Mouse (Mus musculus): ENCODE data around the gene Cdh1. TPM values are rescaled to one million over a fixed set of nuclear protein-coding genes. Genes with fewer than 3 reads are reported as not detected.

Gene Cdh1
- total RNA-seq (2014; rRNA removed) = 5.6 and 6.7 TPM in 2 replicates
- 6.6 and 6.7 TPM in 2 replicates for polyA plus RNA-seq (2015; fragmentation: Nextera tagmentation; extraction: Ambion mirVana)

DNA sequence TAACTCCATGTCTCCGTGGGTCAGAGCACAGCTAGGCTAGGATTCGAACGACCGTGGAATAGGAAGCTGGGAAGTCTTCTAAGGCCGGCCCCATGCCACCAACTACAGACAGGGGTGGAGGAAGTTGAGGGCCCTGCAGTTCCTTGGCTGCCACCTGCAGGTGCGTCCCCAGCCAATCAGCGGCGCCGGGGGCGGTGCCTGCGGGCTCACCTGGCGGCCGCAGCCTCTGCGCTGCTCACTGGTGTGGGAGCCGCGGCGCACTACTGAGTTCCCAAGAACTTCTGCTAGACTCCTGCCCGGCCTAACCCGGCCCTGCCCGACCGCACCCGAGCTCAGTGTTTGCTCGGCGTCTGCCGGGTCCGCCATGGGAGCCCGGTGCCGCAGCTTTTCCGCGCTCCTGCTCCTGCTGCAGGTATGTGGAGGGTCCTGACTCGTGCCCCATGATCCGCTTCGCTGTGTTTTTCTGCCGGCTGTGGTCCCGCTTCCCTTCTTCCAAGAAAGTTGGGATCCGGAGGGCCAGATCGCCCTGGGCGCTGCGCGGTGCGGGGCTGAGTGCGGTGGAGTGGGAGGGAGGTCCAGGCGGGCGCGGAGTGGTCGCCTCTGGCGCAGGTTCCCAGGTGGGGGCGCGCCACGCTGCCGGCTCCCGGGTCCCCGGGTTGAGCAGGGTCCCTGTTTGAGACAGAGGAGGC, at the start of gene Cdh1:
Gene Cdh1, plus strand, starts transcription at position 221 of the 689 bp plus-strand sequence.
- Histone ChIP-seq H3K9ac (replicated peaks; ENCODE audit: low read length) (peak within 1 kb of the TSS; percentile 33), H3K9me3 (ENCODE audit: low read length) (no peaks in the 10 kb centered on the region), H3K4me2 (ENCODE audit: low read depth, low read length) (peak within 1 kb of the TSS; percentile 90), H3K4me1 (ENCODE audit: insufficient read depth, low read length) (0 out of 2 replicates have a peak, but pooled peaks cover 11% of the 10 kb centered on the region), H3K27me3 (ENCODE audit: insufficient read depth, low read length) (peaks cover 33% of the 10 kb centered on the region), H3K27ac (no peak within 1 kb of the TSS), H3K36me3 (ENCODE audit: insufficient read depth, low read length) (no peaks in the 10 kb centered on the region), H3K4me3 (ENCODE audit: low read length) (peak within 1 kb of the TSS; percentile 54)
- peak; percentile 55 for DNase-seq (ENCODE audit: low spot score)
- TF ChIP-seq CTCF (IDR thresholded peaks at IDR 0.05; ENCODE audit: low read depth) = 0 out of 2 replicates have a peak, but pooled peaks have one; percentile 11
- WGBS = under 1% methylated on average over 49 of the region's 53 CpGs
- peak; percentile 69 for ATAC-seq

DNA sequence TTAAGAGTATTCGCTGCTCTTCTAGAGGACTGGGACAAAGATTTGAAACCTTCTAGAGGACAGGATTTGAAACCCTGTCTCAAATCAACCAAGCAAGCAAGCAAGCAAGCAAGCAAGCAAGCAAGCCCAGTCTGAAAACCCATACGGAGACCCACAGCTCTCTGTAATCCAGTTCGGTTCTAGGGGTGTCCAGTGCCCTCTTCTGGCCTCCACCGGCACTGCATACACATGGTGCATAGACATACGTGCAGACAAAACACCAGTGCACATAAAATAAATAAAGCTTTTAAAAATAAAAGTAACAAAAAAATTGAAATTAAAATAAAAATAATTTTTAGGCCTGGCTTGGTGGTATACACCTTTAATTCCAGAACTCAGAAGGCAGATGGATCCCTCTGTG, 49.1 kb upstream of the Cdh1 start:
- Histone ChIP-seq H3K36me3 (ENCODE audit: insufficient read depth, low read length) (no peaks in the 10 kb centered on the region), H3K9ac (replicated peaks; ENCODE audit: low read length) (no peak overlapping the region), H3K27ac (no peak overlapping the region), H3K4me3 (ENCODE audit: low read length) (no peak overlapping the region), H3K4me2 (ENCODE audit: low read depth, low read length) (no peak overlapping the region), H3K4me1 (ENCODE audit: insufficient read depth, low read length) (no peaks in the 10 kb centered on the region), H3K9me3 (ENCODE audit: low read length) (peaks cover 6% of the 10 kb centered on the region), H3K27me3 (ENCODE audit: insufficient read depth, low read length) (no peaks in the 10 kb centered on the region)
- no peak for DNase-seq (ENCODE audit: low spot score)
- no peak for TF ChIP-seq CTCF (IDR thresholded peaks at IDR 0.05; ENCODE audit: low read depth)
- WGBS = 96% methylated on average over 5 of the region's 5 CpGs
- no peak for ATAC-seq

DNA sequence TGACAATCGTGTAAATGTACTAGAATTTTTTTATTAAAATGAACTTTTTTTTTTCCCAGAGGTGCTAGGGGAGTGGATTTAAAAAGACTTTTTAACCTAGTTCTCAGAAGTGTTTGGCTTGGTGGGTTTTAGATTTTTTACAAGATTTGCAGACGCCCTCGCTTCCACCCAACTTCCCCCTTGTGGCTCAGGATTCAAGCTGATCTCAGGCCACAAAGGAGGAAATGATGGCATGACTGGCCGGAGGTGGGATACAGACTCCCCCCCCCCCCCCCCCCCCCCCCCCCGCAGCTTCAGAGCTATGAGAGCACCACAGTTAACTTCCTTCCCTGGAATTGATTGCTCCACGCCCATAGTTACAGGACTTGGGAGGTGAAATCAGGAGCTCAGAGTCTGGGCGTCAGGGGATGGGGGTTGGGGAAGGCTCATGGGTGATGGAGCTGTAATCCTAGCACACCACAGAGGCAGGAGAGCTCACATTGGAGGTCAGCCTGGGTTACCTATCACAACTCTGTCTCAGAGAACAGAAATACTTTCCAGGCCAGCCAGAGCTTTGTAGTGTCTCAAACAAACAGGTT, 47.0 kb upstream of the Cdh1 start:
- Histone ChIP-seq H3K9me3 (ENCODE audit: low read length) (peaks cover 6% of the 10 kb centered on the region), H3K4me2 (ENCODE audit: low read depth, low read length) (no peak overlapping the region), H3K4me1 (ENCODE audit: insufficient read depth, low read length) (no peaks in the 10 kb centered on the region), H3K9ac (replicated peaks; ENCODE audit: low read length) (no peak overlapping the region), H3K27ac (no peak overlapping the region), H3K36me3 (ENCODE audit: insufficient read depth, low read length) (no peaks in the 10 kb centered on the region), H3K4me3 (ENCODE audit: low read length) (no peak overlapping the region), H3K27me3 (ENCODE audit: insufficient read depth, low read length) (no peaks in the 10 kb centered on the region)
- DNase-seq (ENCODE audit: low spot score) (no peak), ATAC-seq (no peak)
- WGBS = 73% methylated on average over 6 of the region's 7 CpGs
- TF ChIP-seq CTCF (IDR thresholded peaks at IDR 0.05; ENCODE audit: low read depth) = no peak

DNA sequence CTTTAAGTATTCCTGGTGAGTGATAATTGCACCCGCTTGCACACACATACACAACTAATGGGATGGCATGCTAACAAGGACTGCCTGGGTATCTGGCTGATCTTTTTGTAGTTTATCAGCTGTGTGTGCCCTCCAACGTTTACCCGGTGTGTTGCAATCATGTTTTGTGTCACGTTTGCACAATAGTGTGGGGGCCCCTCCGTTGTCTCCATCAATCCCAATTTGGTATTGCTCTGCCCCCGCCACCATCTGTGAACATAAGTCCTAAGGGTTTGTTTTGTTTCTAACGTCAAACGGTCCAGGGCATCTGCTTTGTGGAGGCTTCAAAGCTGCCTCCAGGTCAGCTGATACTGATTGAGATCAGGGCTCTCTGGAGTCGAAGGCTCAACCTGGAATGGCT, 43.3 kb upstream of the Cdh1 start:
- no peak for TF ChIP-seq CTCF (IDR thresholded peaks at IDR 0.05; ENCODE audit: low read depth)
- DNase-seq (ENCODE audit: low spot score) (no peak), ATAC-seq (no peak)
- no peak overlapping the region for H3K27ac ChIP-seq
- no peaks in the 10 kb centered on the region for H3K27me3 ChIP-seq (ENCODE audit: insufficient read depth, low read length)
- H3K4me1 ChIP-seq (ENCODE audit: insufficient read depth, low read length) = no peaks in the 10 kb centered on the region
- no peaks in the 10 kb centered on the region for H3K36me3 ChIP-seq (ENCODE audit: insufficient read depth, low read length)
- H3K9me3 ChIP-seq (ENCODE audit: low read length) = peaks cover 6% of the 10 kb centered on the region
- H3K4me2 ChIP-seq (ENCODE audit: low read depth, low read length) = no peak overlapping the region
- 61% methylated on average over 9 of the region's 9 CpGs for WGBS
- no peak overlapping the region for H3K9ac ChIP-seq (replicated peaks; ENCODE audit: low read length)
- no peak overlapping the region for H3K4me3 ChIP-seq (ENCODE audit: low read length)

DNA sequence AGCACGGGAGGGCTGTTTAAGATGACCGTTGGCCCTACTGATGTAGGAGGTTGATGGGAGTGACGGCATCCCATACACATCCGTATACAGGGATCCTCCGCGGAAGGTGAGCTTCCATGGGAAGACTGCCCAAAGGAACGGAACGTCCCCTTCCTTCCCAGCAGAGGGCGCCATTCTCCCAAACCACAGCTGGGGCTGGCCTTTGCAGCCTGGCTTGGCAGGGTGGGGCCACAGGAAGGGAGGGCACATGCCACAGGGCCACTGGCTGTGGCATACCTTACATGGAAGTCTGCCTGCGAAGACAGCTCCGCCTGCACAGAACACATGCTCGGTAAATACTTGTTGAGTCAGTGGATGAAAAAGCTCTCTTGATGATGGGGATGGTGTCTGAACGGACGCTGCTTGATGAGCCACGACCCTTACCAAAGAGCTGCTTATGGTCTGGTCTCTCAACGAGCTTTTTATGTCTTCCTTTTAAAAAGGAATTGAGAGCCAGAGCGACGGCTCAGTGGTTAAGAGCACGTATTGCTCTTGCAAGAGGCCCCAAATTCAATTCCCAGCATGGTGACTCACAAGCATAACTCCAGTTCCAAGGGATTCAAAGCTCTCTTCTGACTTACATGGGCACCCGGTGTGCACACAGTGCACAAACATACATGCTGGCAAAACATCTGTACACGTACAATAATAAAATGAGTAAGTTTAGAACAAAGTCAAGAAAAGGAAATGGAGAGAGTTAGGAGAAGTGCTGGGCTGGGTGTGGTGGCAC, 41.9 kb upstream of the Cdh1 start:
- no peak overlapping the region for H3K4me2 ChIP-seq (ENCODE audit: low read depth, low read length)

DNA sequence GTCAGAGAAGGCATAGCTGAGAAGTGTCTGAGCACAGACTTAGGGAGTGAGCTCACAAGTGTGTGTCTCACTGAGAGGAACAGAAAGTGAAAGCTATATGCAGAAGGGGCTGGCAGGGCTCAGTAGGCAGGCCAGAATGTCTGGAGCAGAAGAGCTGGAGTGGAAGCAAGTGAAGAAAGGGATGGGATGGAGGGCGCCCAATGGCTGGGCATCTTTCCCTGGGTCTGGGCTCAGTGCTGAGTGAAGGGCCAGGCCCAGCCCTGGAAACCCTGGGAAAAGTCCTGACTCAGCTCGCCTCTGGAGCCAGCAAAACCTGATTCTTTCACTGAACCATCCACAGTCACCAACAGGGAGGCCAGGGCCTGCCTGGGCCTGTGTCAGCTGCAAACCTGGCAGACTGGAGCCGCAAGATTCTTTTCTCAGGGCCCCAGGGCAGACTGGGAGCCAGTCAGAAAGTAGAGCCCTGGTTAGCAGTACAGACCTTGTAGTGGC, 39.4 kb upstream of the Cdh1 start:
- Histone ChIP-seq H3K27me3 (ENCODE audit: insufficient read depth, low read length) (no peaks in the 10 kb centered on the region), H3K36me3 (ENCODE audit: insufficient read depth, low read length) (no peaks in the 10 kb centered on the region), H3K27ac (no peak overlapping the region), H3K4me3 (ENCODE audit: low read length) (no peak overlapping the region), H3K9me3 (ENCODE audit: low read length) (no peaks in the 10 kb centered on the region), H3K9ac (replicated peaks; ENCODE audit: low read length) (no peak overlapping the region), H3K4me2 (ENCODE audit: low read depth, low read length) (no peak overlapping the region), H3K4me1 (ENCODE audit: insufficient read depth, low read length) (no peaks in the 10 kb centered on the region)
- TF ChIP-seq CTCF (IDR thresholded peaks at IDR 0.05; ENCODE audit: low read depth) = no peak
- ATAC-seq (no peak), DNase-seq (ENCODE audit: low spot score) (no peak)
- 71% methylated on average over 3 of the region's 3 CpGs for WGBS

More for the DNA sequence above, 41.9 kb upstream of the Cdh1 start:
- Histone ChIP-seq H3K27ac (no peak overlapping the region), H3K4me3 (ENCODE audit: low read length) (no peak overlapping the region), H3K27me3 (ENCODE audit: insufficient read depth, low read length) (no peaks in the 10 kb centered on the region), H3K36me3 (ENCODE audit: insufficient read depth, low read length) (no peaks in the 10 kb centered on the region), H3K4me1 (ENCODE audit: insufficient read depth, low read length) (no peaks in the 10 kb centered on the region), H3K9me3 (ENCODE audit: low read length) (peaks cover 6% of the 10 kb centered on the region), H3K9ac (replicated peaks; ENCODE audit: low read length) (no peak overlapping the region)
- 32% methylated on average over 21 of the region's 21 CpGs for WGBS
- DNase-seq (ENCODE audit: low spot score) (peak; percentile 39), ATAC-seq (peak; percentile 12; the same call in 1 of the 2 replicates)
- TF ChIP-seq CTCF (IDR thresholded peaks at IDR 0.05; ENCODE audit: low read depth) = peak; percentile 83
